23 mouse cellular contexts compared by ENCODE assay signal in genomic region chr6:102113629-102114028, GRCm38 (mm10).
DNase-seq lines count a peak whose midpoint lies in the region; ATAC-seq and TF ChIP-seq lines count a peak whose summit lies in the region.
"Had no signal": no experiment of that assay in that cellular context is flagged by ENCODE, and none has a peak within 500 bp of the region (broad histone marks: within the 10 kb centered on the region; RNA-seq: fewer than 3 reads in every experiment).

No protein-coding gene starts in this region.

- 43% methylated on average over 2 of the region's 2 CpGs for WGBS in kidney, embryonic 15.5 days

- H3K27ac ChIP-seq in kidney, embryonic 15.5 days, result no peak overlapping the region

- no peaks in the 10 kb centered on the region for H3K9me3 ChIP-seq in kidney, embryonic 15.5 days (replicated peaks)
- H3K9me3 ChIP-seq: G1E had no signal

- in situ Hi-C loops in Patski (cut with MboI; ENCODE audit: low pct_unique_long_range_greater_than_20kb), result loop anchor here (25.0 kb wide), 1 partner anchor 776 kb away; no protein-coding TSS in a partner anchor

- H3K36me3 ChIP-seq in kidney, embryonic 15.5 days, result no peaks in the 10 kb centered on the region
- H3K36me3 ChIP-seq: G1E had no signal

- TF ChIP-seq CTCF in Patski (IDR thresholded peaks at IDR 0.05), result no peak

- H3K9ac ChIP-seq in kidney, embryonic 15.5 days, result no peak overlapping the region

- no peaks in the 10 kb centered on the region for H3K4me1 ChIP-seq in kidney, embryonic 15.5 days

- peak; percentile 93 for ATAC-seq in Patski
- ATAC-seq in kidney, embryonic 15.5 days (replicated peaks; ENCODE audit: low FRiP score), result no peak
- ATAC-seq: activated CD4-positive, CD25-positive, alpha-beta regulatory T cell, adult 4 months; CD4-positive, CD25-positive, alpha-beta regulatory T cell, adult 4 months had no signal

- H3K4me3 ChIP-seq in kidney, embryonic 15.5 days (replicated peaks), result no peak overlapping the region

- POLR2A ChIA-PET in Patski (lab: Charles Lee), result no interaction called here

- DNase-seq in Muller cell, postnatal 12 days (ENCODE audit: inconsistent ontology term), result peak; percentile 3
- DNase-seq in Patski (ENCODE audit: low read depth, low spot score) (peak; percentile 82), R1 (ENCODE audit: low read depth, low spot score) (peak; percentile 2)
- DNase-seq in gastrocnemius, postnatal 10 days, result no peak
- no peak for DNase-seq in left cerebral cortex, adult 18-20 months (ENCODE audit: low spot score in 2 of 2)
- DNase-seq: adrenal gland, adult 2 months; adrenal gland, adult 8-10 months; adrenal gland, postnatal 10 days; adrenal gland, postnatal 14 days; adrenal gland, postnatal 25 days; adrenal gland, postnatal 36 days; B cell, adult 2 months; cerebellum, adult 11 months; cerebellum, adult 11-12 months; cerebellum, adult 18-20 months; cerebellum, adult 2 months; cerebellum, adult 8-10 months; cerebellum, adult 9-10 months had no signal

- CTCF ChIA-PET in Patski (lab: Charles Lee), result interaction anchor here (0.7 to 1.4 kb wide), 3 partner anchors 9 to 21 kb away, joined by 3 to 5 read pairs (median 4); no protein-coding TSS in a partner anchor

- no peaks in the 10 kb centered on the region for H3K27me3 ChIP-seq in Patski
- no peaks in the 10 kb centered on the region for H3K27me3 ChIP-seq in kidney, embryonic 15.5 days
- H3K27me3 ChIP-seq: CH12.LX had no signal

- no peak overlapping the region for H3K4me2 ChIP-seq in kidney, embryonic 15.5 days

Comparison
In these comparisons a context has a peak if more than half of its experiments do, and no peak if none do; other contexts are left out.
1. DNase-seq: peak in Muller cell, postnatal 12 days (single experiment), Patski (single experiment) and R1 (single experiment); none in gastrocnemius, postnatal 10 days (single experiment) and left cerebral cortex, adult 18-20 months (0 of 2).